Mouse (Mus musculus): ENCODE measurements around the gene Olfr281.
"Not testable (repeated sequence)": the region's sequence is repeated elsewhere in the genome, so short reads cannot be mapped to it uniquely, and the experiment has no call there.

Gene Olfr281

DNA sequence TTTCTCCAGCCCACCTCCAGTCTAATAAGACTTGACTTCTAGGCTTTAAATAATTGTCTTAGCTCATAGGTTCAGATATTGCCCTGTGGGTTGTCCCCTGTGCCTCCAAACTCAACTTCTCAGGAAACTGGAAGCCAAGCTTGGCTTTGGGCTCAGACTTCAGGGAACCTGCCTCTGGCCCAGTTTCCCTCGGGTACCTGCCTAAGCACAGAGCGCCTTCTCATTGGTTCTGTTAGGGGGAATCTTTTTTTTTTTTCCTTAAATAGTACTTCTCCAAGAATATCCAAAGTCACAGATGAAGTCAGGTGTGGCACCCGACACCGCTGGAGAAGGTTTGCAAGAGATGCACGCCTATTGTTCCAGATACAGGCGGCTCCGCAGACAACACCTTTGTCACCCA, at the start of gene Olfr281:
Olfr281 (plus strand) TSS at position 301 of the 400 bp plus-strand sequence.
- DNase-seq (ENCODE audit: low read depth) = no peak

DNA sequence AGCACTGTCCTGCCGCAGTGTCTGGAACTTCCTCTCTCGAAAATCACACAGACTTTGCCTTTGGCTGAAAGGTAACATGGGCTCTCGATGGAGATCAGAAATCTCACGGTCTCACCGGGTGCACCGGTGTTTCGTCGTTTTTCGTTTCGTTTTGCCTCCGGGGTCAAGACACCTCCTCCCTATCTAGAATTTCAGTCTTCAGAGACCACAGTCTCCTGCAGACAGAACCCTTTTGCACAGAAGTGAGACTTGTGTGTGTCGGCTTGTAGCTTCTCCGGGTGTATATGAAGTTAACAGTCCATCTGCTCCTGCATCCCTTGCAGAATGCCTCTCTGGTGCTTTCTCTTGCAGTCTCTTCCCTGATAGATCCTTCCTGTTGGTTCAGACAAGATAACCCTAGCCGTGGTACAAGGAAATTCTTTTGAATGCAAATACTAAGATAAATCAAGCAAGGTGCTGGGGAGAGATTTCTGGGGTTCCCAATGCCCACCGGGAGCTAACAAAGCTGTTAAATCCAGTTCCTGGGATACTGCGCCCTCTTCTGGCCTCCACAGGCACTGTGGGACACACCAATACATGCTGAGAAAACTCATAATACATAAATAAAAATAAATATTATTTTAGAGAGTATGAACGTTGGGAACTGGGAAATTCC, 43.9 kb upstream of the Olfr281 start:
- peak; percentile 21 for DNase-seq (ENCODE audit: low read depth)

DNA sequence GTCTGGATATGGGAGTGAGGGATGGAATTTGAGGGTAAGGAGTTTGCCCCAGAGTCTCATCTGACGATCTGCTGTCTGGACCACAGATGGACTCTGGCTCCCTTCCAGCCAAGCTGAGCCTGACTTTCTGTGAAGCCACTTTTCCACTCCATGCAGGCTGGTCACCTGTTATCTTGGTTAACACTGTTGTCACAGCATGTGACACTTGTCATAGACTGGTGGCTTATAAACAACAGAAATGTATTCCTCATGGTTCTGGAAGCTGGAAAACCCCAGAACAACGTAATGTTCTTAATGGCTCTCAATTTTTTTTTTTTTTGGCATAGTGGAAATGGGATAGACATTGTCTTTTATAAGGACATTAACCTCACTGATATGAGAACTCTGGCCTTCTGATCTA, 42.8 kb upstream of the Olfr281 start:
- no peak for DNase-seq (ENCODE audit: low read depth)

- DNase-seq (ENCODE audit: low read depth) = no peak
Observed at GRCm38 (mm10) chr15:98410249-98410648, 42.1 kb upstream of the Olfr281 start.

DNA sequence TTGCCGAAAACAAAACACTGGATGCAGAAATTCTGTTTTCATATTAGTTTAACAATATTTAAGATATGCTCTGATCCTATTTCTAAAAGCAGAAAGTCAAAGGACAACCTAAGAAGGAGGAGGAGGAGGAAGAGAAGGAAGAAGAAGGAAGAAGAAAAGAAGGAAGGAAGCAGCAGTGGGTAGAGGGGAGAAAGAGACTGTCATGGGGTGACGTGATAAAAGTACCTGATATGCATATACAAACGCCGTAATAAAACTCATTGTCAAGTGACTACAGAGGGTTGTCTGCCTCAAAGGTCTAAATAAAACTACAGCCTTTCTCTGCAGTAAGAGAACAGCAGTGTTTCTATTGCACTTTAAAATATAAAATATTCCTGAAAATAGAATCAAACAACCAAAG, 36.4 kb upstream of the Olfr281 start:
- no peak for DNase-seq (ENCODE audit: low read depth)

GRCm38 (mm10) chr15:98416802-98417201, 35.6 kb upstream of the Olfr281 start:
- DNase-seq (ENCODE audit: low read depth) = not testable (repeated sequence)

DNA sequence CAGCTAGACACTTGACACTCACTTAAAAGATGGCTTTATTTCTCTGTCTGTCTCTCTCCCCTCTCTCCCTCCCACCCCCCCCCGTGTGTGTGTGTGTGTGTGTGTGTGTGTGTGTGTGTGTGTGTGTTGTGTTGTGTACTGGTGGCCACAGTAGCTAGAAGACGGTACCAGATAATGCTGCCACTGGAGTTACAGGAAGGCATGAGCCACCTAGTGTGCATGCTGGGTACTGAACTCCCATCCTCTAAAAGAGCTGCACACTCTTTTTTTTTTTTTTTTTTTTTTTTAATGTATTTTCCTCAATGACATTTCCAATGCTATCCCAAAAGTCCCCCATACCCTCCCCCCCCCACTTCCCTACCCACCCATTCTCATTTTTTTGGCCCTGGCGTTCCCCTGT, 35.1 kb upstream of the Olfr281 start:
- peak; percentile 42 for DNase-seq (ENCODE audit: low read depth)

- no peak for DNase-seq (ENCODE audit: low read depth)
Observed at GRCm38 (mm10) chr15:98418096-98418495, 34.3 kb upstream of the Olfr281 start.

DNA sequence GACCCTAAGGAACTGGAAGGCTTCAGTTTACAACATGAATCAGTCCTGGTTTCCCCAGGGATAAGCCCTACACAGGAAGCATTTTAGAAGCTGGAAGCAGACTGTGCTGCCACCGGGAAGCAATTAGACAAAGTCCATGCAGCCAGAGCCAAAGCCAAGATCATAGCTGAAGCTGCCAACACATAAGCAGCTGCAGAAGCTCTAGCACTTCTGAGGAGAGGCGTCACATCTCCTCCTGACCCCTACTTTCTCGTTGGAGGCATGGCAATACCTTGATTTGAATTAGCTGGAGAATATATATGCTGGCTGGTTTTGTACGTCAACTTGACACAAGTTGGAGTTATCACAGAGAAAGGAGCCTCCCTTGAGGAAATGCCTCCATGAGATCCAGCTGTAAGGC, 31.5 kb upstream of the Olfr281 start:
- DNase-seq (ENCODE audit: low read depth) = no peak

DNA sequence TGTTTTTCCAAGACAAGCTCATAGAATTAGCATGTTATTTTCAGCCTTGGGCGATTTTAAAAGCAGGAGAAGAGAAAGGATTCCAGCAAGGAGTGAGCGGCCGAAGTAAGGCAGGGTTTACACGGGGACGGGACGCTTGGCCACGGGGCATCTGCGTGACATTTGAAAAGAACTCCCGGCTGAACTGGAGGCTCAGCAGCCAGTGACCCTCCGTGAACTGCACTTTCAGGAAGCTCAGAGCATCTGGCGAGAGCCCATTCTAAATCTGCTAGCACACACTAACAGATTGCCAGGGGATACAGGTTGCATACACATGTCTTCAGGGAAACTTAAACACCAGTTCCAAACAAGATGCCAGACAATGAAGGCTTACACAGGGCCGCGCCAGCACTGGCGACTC, 28.1 kb upstream of the Olfr281 start:
- DNase-seq (ENCODE audit: low read depth) = no peak

DNA sequence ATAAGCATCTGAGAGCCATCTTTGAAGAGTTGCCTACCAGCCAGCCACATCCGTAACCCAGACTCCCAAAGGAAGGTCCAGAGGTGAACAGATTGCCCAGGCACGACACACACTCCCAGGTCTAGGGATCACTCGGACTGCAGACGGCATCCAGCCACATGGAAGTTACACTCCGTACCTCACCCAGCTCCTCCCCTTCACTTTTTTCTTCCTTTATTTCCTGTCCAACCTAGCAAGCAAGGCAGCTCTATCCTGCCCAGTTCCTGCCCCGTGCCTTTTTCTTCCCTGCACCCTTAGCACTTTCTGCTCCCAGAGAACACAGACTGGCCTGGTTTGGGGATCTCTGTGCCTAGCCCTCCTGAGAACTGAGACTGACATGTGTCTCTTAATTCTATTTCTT, 27.6 kb upstream of the Olfr281 start:
- DNase-seq (ENCODE audit: low read depth) = no peak

DNA sequence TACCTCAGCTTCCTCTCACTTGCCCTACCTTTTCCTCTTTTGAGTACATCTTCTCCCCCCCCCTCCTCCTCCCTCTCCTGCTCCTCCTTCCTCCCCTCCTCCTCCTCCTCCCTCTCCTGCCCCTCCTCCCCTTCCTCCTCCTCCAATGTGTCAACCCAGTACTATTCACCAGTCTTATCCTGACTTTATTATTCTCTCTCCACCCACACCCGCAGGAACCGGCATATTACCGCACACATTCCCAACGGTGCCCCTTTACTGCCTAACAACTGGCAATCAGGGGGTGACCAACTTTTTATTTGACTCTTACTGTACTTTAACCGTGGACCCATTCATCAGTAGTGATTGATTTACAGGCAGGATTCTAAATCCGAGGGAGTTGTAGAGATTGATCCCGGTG, 27.2 kb upstream of the Olfr281 start:
- DNase-seq (ENCODE audit: low read depth) = no peak

GRCm38 (mm10) chr15:98430925-98431324, 21.5 kb upstream of the Olfr281 start, which contains the start of gene Olfr282:
Gene Olfr282 (plus strand): TSS chr15:98431225.
- DNase-seq (ENCODE audit: low read depth) = not testable (repeated sequence)

- no peak for DNase-seq (ENCODE audit: low read depth)
Observed at GRCm38 (mm10) chr15:98444561-98444960, 7.8 kb upstream of the Olfr281 start.

DNA sequence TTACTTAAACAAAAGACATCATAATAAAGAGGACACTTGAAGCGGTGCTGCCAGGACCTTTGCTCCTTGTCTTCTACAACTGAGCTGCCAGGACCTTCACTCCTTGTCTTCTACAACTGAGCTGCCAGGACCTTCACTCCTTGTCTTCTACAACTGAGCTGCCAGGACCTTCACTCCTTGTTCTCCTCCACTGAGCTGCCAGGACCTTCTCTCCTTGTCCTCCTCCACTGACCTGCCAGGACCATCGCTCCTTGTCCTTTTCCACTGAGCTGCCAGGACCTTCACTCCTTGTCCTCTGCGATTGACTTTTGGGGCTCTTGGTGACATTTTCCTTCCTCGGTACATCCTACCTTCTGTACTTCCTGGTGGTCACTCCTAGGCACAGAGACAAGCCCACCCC, 3.9 kb upstream of the Olfr281 start:
- DNase-seq (ENCODE audit: low read depth) = no peak

GRCm38 (mm10) chr15:98469596-98469995, 17.2 kb downstream of the Olfr281 start, which contains the start of gene OR5BS1P:
Gene OR5BS1P (plus strand): TSS chr15:98469896.
- no peak for DNase-seq (ENCODE audit: low read depth)

DNA sequence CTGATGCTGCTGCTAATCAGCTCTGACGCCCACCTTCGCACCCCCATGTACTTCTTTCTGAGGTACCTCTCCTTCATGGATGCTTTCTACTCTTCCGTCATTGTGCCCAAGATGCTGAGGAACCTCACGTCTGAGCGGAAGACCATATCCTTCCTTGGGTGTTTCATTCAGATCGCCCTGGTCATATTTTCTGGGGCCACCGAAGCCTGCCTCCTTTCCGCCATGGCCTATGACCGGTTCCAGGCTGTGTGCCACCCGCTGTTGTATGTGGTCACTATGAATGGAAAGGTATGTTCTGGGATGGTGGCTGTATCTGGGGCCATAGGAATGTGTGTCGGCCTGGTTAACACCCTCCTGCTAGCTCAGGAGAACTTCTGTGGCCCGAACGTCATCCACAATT, 19.2 kb downstream of the Olfr281 start:
- no peak for DNase-seq (ENCODE audit: low read depth)

- no peak for DNase-seq (ENCODE audit: low read depth)
Observed at GRCm38 (mm10) chr15:98474958-98475357, 22.6 kb downstream of the Olfr281 start.

- DNase-seq (ENCODE audit: low read depth) = peak; percentile 67
Observed at GRCm38 (mm10) chr15:98475382-98475781, 23.0 kb downstream of the Olfr281 start.

GRCm38 (mm10) chr15:98476281-98476680, 23.9 kb downstream of the Olfr281 start:
- no peak for DNase-seq (ENCODE audit: low read depth)

DNA sequence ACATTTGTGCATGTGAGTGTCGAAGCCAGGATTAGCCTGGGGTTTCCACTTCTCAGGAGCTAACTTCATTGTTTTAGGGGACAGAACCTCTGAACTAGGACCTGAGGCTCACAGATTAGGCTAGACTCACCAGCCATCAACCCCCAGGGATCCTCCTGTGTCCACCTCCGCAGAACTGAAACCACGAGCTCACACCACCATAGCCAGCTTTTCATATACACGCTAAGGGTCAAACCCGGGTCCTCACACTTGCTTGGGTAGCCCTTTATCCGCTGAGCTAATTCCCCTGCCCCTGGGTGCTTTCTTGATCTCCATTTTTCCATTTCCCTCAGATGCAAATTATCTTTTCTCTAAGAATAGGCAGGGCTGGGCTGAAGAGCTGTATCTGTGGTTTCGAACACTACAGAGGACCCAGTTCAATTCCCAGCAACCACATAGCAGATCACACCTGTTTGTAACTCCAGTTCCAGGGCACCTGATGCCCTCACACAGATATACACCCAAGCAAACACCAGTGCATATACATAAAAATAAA, 27.2 kb downstream of the Olfr281 start:
- DNase-seq (ENCODE audit: low read depth) = no peak

DNA sequence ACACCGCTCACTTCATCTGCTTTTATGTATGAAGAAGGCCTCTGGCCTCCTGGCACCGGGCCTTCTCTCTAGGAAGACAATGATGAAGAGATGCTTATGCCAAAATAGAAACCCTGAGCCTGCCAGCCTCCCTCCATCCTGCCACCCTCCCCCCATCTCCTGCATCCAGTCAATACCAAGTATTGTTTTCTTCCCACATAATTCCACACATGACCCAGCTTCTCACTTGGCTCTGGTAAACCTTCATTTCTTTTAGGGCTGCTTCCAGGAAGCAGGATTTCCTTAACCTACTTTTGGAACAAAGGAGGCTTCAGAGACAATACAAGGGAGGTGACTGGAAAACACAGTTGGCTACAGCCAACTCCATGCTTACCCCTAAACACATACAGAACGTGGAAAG, 30.3 kb downstream of the Olfr281 start, which contains the start of gene Lalba:
Lalba (minus strand) TSS at position 21 of the 400 bp plus-strand sequence.
- DNase-seq (ENCODE audit: low read depth) = no peak

DNA sequence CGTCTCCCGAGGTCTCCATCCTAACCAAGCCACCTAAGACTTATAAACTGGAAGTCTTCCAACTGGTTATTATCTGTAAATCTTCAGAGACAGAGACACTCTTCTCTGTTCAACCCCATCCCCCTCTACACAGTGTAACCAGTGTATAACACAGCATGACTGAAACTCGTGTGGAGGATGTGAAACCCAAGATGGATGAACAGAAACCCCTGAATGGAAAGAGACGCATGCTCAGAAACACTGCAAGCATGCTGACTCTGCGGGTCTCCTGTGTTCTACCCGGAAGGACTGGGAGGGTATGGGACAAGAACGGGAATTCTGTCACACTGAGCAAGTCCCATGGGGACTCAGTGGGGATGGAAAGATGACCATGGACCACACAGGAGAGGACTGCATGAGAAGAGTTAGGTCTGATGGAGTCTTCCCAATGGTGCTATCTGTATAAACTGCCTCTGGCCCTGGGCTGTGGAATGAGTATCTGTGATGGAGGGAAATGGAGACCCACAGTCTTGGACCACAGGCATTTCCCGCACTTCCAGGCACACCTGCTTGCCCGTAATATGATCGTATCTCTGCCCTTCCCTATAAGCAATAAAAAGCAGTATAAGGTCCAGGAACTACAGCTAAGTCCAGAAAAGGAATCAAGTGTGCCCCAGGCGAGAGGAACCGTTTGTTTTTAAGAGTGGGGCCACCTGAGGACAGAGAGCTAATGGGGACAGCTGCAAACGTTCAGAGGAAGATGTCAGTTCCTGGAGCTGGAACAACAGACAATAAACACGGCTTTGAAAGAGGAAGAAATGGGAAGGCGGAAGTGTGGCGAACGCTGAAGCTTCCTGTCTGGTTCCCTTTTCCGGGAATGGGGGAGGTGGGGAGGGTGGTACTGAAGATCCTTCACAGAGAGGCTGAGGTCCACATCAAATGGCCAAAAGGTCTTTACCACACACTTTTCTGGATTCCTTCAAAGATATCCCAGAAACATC, 31.8 kb downstream of the Olfr281 start:
- peak; percentile 30 for DNase-seq (ENCODE audit: low read depth)

Measured in induced T-regulatory cell, adult 2 months (primary cell).